Mouse (Mus musculus) hindbrain, postnatal 0 days (tissue): ENCODE measurements around the gene 4931428F04Rik. TPM values are rescaled to one million over a fixed set of nuclear protein-coding genes. Genes with fewer than 3 reads are reported as not detected.

Experiments used
- ATAC-seq: fragments of 200-750 bp; cut with Nextera tagmentation; 2 replicates; pipeline ENCODE4 v1.8.0; 2017; ENCODE audit warnings: mild to moderate bottlenecking, moderate TSS enrichment, moderate library complexity
- DNase-seq: peaks from one replicate; pipeline ENCODE4 v3.0.0-alpha.2; 2015; ENCODE audit warnings: low spot score
- H3K27ac ChIP-seq: fragments of 300-500 bp; sonication (generic); 2 replicates; pipeline ENCODE4 v1.5.1; 2014; ENCODE audit warnings: mild to moderate bottlenecking
- H3K27me3 ChIP-seq: fragments of 300-500 bp; sonication (generic); 2 replicates; pipeline ENCODE4 v1.6.1; 2014; ENCODE audit warnings: low read length, mixed read lengths; ENCODE audit not compliant: insufficient read depth
- H3K36me3 ChIP-seq: fragments of 300-500 bp; sonication (generic); 2 replicates; pipeline ENCODE4 v1.6.1; 2014; ENCODE audit warnings: low read length, mixed read lengths; ENCODE audit not compliant: insufficient read depth
- H3K4me1 ChIP-seq: fragments of 300-500 bp; sonication (generic); 2 replicates; pipeline ENCODE4 v1.6.1; 2014; ENCODE audit warnings: antibody characterized with exemption, low read length, mixed read lengths; ENCODE audit not compliant: insufficient read depth
- H3K4me2 ChIP-seq: fragments of 300-500 bp; sonication (generic); 2 replicates; pipeline ENCODE4 v1.6.1; 2014; ENCODE audit warnings: low read depth, mild to moderate bottlenecking, low read length, moderate library complexity, mixed read lengths
- H3K4me3 ChIP-seq: fragments of 300-500 bp; sonication (generic); 2 replicates; pipeline ENCODE4 v1.5.1; 2014; ENCODE audit warnings: low read length
- H3K9ac ChIP-seq: fragments of 300-500 bp; sonication (generic); replicated peaks from 2 replicates; pipeline ENCODE4 v1.6.1; 2014; ENCODE audit warnings: mild to moderate bottlenecking, low read length, moderate library complexity, mixed read lengths
- H3K9me3 ChIP-seq: fragments of 300-500 bp; sonication (generic); 2 replicates; pipeline ENCODE4 v1.6.1; 2016; ENCODE audit warnings: low read length, mixed read lengths
- CTCF ChIP-seq: IDR thresholded peaks from 2 replicates; pipeline ENCODE4 v1.5.1; 2016; ENCODE audit warnings: antibody characterized with exemption, control low read depth, low read depth
- WGBS: fragments of 180-500 bp; shearing (Covaris S2); extraction: QIAGEN DNeasy Blood & Tissue Kit; methylation state at CpG from one replicate; pipeline ENCODE4 v1.1.7; 2014; 5-methylcytosine and 5-hydroxymethylcytosine counted together
- polyA plus RNA-seq: library from polyadenylated mRNA; unstranded; fragments of >200 nt; fragmentation: Nextera tagmentation; extraction: Ambion mirVana; gene quantifications from 2 replicates; pipeline ENCODE4 v1.2.1, GENCODE M21; 2015
- total RNA-seq: library from RNA; depleted of rRNA; stranded (reverse); fragments of >200 nt; gene quantifications from 2 replicates; pipeline ENCODE4 v1.2.3, GENCODE M21; 2014

Gene 4931428F04Rik
- total and polyA plus RNA-seq, 2 experiments from 2014 or later: 52.3 to 82.8 TPM

DNA sequence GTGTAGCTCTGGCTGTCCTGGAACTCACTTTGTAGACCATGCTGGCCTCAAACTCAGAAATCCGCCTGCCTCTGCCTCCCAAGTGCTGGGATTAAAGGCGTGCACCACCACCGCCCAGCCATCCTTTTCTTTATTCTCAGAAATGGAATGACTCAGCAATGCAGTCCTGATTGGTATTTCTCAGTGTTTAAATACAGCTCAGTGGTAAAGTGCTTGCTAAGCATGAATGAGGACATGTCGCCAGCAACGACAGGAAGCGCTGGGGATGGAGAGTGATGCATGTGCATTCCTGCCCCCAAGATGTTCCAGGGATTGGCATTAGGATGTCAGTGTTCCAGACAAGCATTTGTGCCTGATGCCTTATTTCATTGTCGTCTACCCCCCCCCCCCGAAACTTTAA, 13.7 kb upstream of the 4931428F04Rik start:
- Histone ChIP-seq H3K27me3 (no peaks in the 10 kb centered on the region), H3K9me3 (no peaks in the 10 kb centered on the region), H3K27ac (no peak overlapping the region), H3K4me3 (no peak overlapping the region), H3K4me2 (no peak overlapping the region), H3K36me3 (peaks cover 49% of the 10 kb centered on the region), H3K4me1 (peaks cover 19% of the 10 kb centered on the region), H3K9ac (no peak overlapping the region)
- DNase-seq: no peak
- TF ChIP-seq CTCF: no peak
- 79% methylated on average over 8 of the region's 8 CpGs for WGBS
- no peak for ATAC-seq

GRCm38 (mm10) chr8:105299962-105300361, 10.3 kb upstream of the 4931428F04Rik start:
- DNase-seq (no peak), ATAC-seq (no peak)
- no peaks in the 10 kb centered on the region for H3K27me3 ChIP-seq
- peaks cover 19% of the 10 kb centered on the region for H3K4me1 ChIP-seq
- H3K9ac ChIP-seq: no peak overlapping the region
- H3K36me3 ChIP-seq: peaks cover 38% of the 10 kb centered on the region
- no peak overlapping the region for H3K4me2 ChIP-seq
- no peaks in the 10 kb centered on the region for H3K9me3 ChIP-seq
- WGBS: 95% methylated on average over 8 of the region's 8 CpGs
- no peak overlapping the region for H3K4me3 ChIP-seq
- no peak for TF ChIP-seq CTCF
- H3K27ac ChIP-seq: no peak overlapping the region

- TF ChIP-seq CTCF: no peak
- Histone ChIP-seq H3K27me3 (no peaks in the 10 kb centered on the region), H3K4me3 (peak overlapping the region; percentile 96), H3K4me1 (peaks cover 15% of the 10 kb centered on the region), H3K36me3 (peaks cover 33% of the 10 kb centered on the region), H3K9me3 (no peaks in the 10 kb centered on the region), H3K27ac (peak overlapping the region; percentile 77; the same call in 1 of the 2 replicates), H3K4me2 (peak overlapping the region; percentile 75), H3K9ac (peak overlapping the region; percentile 94)
- 60% methylated on average over 18 of the region's 18 CpGs for WGBS
- DNase-seq (no peak), ATAC-seq (no peak)
Measured at GRCm38 (mm10) chr8:105298351-105299252, 8.9 kb upstream of the 4931428F04Rik start.

- H3K4me1 ChIP-seq: peaks cover 15% of the 10 kb centered on the region
- peak within 1 kb of the TSS; percentile 75 for H3K4me2 ChIP-seq
- DNase-seq (peak; percentile 96), ATAC-seq (peak; percentile 93)
- no peaks in the 10 kb centered on the region for H3K9me3 ChIP-seq
- no peaks in the 10 kb centered on the region for H3K27me3 ChIP-seq
- H3K4me3 ChIP-seq: peak within 1 kb of the TSS; percentile 96
- H3K27ac ChIP-seq: peak within 1 kb of the TSS; percentile 77
- H3K9ac ChIP-seq: peak within 1 kb of the TSS; percentile 94
- H3K36me3 ChIP-seq: peaks cover 25% of the 10 kb centered on the region
- no peak for TF ChIP-seq CTCF
- under 1% methylated on average over 58 of the region's 58 CpGs for WGBS
Measured at GRCm38 (mm10) chr8:105297511-105298192, 8.0 kb upstream of the 4931428F04Rik start, which contains the start of gene E2f4. E2f4 (plus strand) TSS chr8:105297663.

- Histone ChIP-seq H3K4me1 (peaks cover 15% of the 10 kb centered on the region), H3K27me3 (no peaks in the 10 kb centered on the region), H3K9me3 (no peaks in the 10 kb centered on the region), H3K36me3 (peaks cover 11% of the 10 kb centered on the region), H3K4me3 (peak within 1 kb of the TSS; percentile 96), H3K4me2 (peak within 1 kb of the TSS; percentile 75), H3K27ac (peak within 1 kb of the TSS; percentile 77; the same call in 1 of the 2 replicates), H3K9ac (no peak within 1 kb of the TSS)
- no peak for ATAC-seq
- 60% methylated on average over 11 of the region's 11 CpGs for WGBS
- DNase-seq: no peak
- no peak for TF ChIP-seq CTCF
Measured at GRCm38 (mm10) chr8:105295895-105296573, 6.4 kb upstream of the 4931428F04Rik start, which contains the start of gene Exoc3l. Exoc3l (minus strand) TSS chr8:105296101.

DNA sequence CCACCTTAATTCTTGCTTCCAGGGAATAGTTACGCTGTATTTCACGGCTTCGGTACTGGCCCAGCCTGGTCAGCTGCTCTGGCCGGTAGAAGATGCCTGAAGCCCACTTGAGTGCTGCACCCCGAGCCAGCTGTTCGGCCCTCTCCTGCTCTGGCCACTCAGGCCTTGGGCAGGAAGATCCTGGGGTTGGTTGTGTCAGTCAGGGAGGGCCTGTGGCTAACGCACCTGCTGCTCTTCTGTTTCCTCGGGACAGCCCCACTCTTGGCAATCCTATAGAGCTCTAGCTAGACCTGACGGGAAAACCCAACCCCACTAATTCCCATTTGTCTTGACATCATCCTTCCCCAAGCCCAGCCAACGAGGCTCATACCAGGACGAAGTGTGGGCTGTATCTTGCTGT, 5.6 kb upstream of the 4931428F04Rik start:
- no peak for TF ChIP-seq CTCF
- DNase-seq: no peak
- Histone ChIP-seq H3K27ac (no peak overlapping the region), H3K4me1 (peaks cover 15% of the 10 kb centered on the region), H3K4me3 (no peak overlapping the region), H3K27me3 (no peaks in the 10 kb centered on the region), H3K36me3 (peaks cover 5% of the 10 kb centered on the region), H3K4me2 (0 out of 2 replicates have a peak overlapping the region, but pooled peaks have one; percentile 16), H3K9ac (no peak overlapping the region), H3K9me3 (no peaks in the 10 kb centered on the region)
- ATAC-seq: no peak
- 68% methylated on average over 11 of the region's 11 CpGs for WGBS
